Mouse (Mus musculus) lung, postnatal 0 days (tissue): ENCODE data around the gene Armc9. TPM values are rescaled to one million over a fixed set of nuclear protein-coding genes. Genes with fewer than 3 reads are reported as not detected.
A peak's percentile ranks its signal among the peaks of the same experiment; 100 is the strongest.

ENCODE experiments used
- ATAC-seq: fragments of 200-750 bp; cut with Nextera tagmentation; 2 replicates; pipeline ENCODE4 v1.8.0; 2017; ENCODE audit warnings: moderate library complexity
- DNase-seq: peaks from one replicate; pipeline ENCODE4 v3.0.0-alpha.2; 2016; ENCODE audit warnings: low spot score
- H3K27ac ChIP-seq: fragments of 300-500 bp; sonication (generic); 2 replicates; pipeline ENCODE4 v1.5.1; 2014; ENCODE audit warnings: antibody characterized with exemption, mild to moderate bottlenecking, low read length, mixed read lengths
- H3K27me3 ChIP-seq: fragments of 300-500 bp; sonication (generic); replicated peaks from 2 replicates; pipeline ENCODE4 v1.6.1; 2014; ENCODE audit warnings: low read length, mixed read lengths; ENCODE audit not compliant: insufficient read depth
- H3K36me3 ChIP-seq: fragments of 300-500 bp; sonication (generic); 2 replicates; pipeline ENCODE4 v1.6.1; 2014; ENCODE audit warnings: low read length, mixed read lengths; ENCODE audit not compliant: insufficient read depth
- H3K4me1 ChIP-seq: fragments of 300-500 bp; sonication (generic); 2 replicates; pipeline ENCODE4 v1.6.1; 2014; ENCODE audit warnings: antibody characterized with exemption, low read depth, low read length, mixed read lengths; ENCODE audit not compliant: insufficient read depth
- H3K4me2 ChIP-seq: fragments of 300-500 bp; sonication (generic); replicated peaks from 2 replicates; pipeline ENCODE4 v1.6.1; 2014; ENCODE audit warnings: low read depth, mild to moderate bottlenecking, low read length, moderate library complexity, mixed read lengths
- H3K4me3 ChIP-seq: fragments of 300-500 bp; sonication (generic); 2 replicates; pipeline ENCODE4 v1.5.1; 2014; ENCODE audit warnings: low read depth, low read length
- H3K9ac ChIP-seq: fragments of 300-500 bp; sonication (generic); replicated peaks from 2 replicates; pipeline ENCODE4 v1.6.1; 2014; ENCODE audit warnings: low read depth, mild to moderate bottlenecking
- H3K9me3 ChIP-seq: fragments of 300-500 bp; sonication (generic); 2 replicates; pipeline ENCODE4 v1.6.1; 2016; ENCODE audit warnings: low read length, mixed read lengths
- CTCF ChIP-seq: IDR thresholded peaks from 2 replicates; pipeline ENCODE4 v1.5.1; 2016; ENCODE audit warnings: antibody characterized with exemption, mild to moderate bottlenecking
- EP300 ChIP-seq: IDR thresholded peaks from 2 replicates; pipeline ENCODE4 v1.6.1; 2016; ENCODE audit warnings: antibody characterized with exemption, mild to moderate bottlenecking, control low read depth
- WGBS: fragments of 180-500 bp; shearing (Covaris S2); extraction: QIAGEN DNeasy Blood & Tissue Kit; methylation state at CpG from one replicate; pipeline ENCODE4 v1.1.7; 2014; 5-methylcytosine and 5-hydroxymethylcytosine counted together
- polyA plus RNA-seq: library from polyadenylated mRNA; unstranded; fragments of >200 nt; fragmentation: Nextera tagmentation; extraction: Ambion mirVana; gene quantifications from 2 replicates; pipeline ENCODE4 v1.2.1, GENCODE M21; 2015

The Armc9 gene
- polyA plus RNA-seq, 1 experiment from 2014 or later = 8.7 TPM

- H3K4me1 ChIP-seq = no peaks in the 10 kb centered on the region
- H3K27ac ChIP-seq = no peak overlapping the region
- H3K27me3 ChIP-seq = no peaks in the 10 kb centered on the region
- H3K9me3 ChIP-seq = no peaks in the 10 kb centered on the region
- no peaks in the 10 kb centered on the region for H3K36me3 ChIP-seq
- no peak for DNase-seq
- no peak overlapping the region for H3K9ac ChIP-seq
- H3K4me2 ChIP-seq = no peak overlapping the region
- no peak for ATAC-seq
- no peak for TF ChIP-seq EP300
- no peak for TF ChIP-seq CTCF
- H3K4me3 ChIP-seq = no peak overlapping the region
- 61% methylated on average over 5 of the region's 5 CpGs for WGBS
Measured at GRCm38 (mm10) chr1:86147557-86147956, 7.0 kb upstream of the Armc9 start.

- Histone ChIP-seq H3K9ac (no peak overlapping the region), H3K36me3 (no peaks in the 10 kb centered on the region), H3K4me1 (no peaks in the 10 kb centered on the region), H3K4me3 (no peak overlapping the region), H3K4me2 (no peak overlapping the region), H3K9me3 (no peaks in the 10 kb centered on the region), H3K27me3 (no peaks in the 10 kb centered on the region), H3K27ac (no peak overlapping the region)
- TF ChIP-seq CTCF (no peak), EP300 (no peak)
- 60% methylated on average over 9 of the region's 9 CpGs for WGBS
- ATAC-seq (no peak), DNase-seq (no peak)
Measured at GRCm38 (mm10) chr1:86148161-86148560, 6.4 kb upstream of the Armc9 start.

GRCm38 (mm10) chr1:86150929-86151328 lies 3.7 kb upstream of the Armc9 start:
- no peaks in the 10 kb centered on the region for H3K27me3 ChIP-seq
- TF ChIP-seq EP300 (no peak), CTCF (no peak)
- H3K4me1 ChIP-seq = peaks cover 4% of the 10 kb centered on the region; the same call in 1 of the 2 replicates
- ATAC-seq (no peak), DNase-seq (no peak)
- H3K4me2 ChIP-seq = no peak overlapping the region
- no peak overlapping the region for H3K9ac ChIP-seq
- no peaks in the 10 kb centered on the region for H3K36me3 ChIP-seq
- H3K4me3 ChIP-seq = no peak overlapping the region
- H3K9me3 ChIP-seq = no peaks in the 10 kb centered on the region
- 81% methylated on average over 6 of the region's 6 CpGs for WGBS
- no peak overlapping the region for H3K27ac ChIP-seq

GRCm38 (mm10) chr1:86151376-86151775 lies 3.2 kb upstream of the Armc9 start:
- WGBS = 79% methylated on average over 7 of the region's 7 CpGs
- H3K36me3 ChIP-seq = no peaks in the 10 kb centered on the region
- TF ChIP-seq CTCF = no peak
- no peak for DNase-seq
- H3K9me3 ChIP-seq = no peaks in the 10 kb centered on the region
- H3K4me2 ChIP-seq = no peak overlapping the region
- H3K9ac ChIP-seq = no peak overlapping the region
- H3K4me1 ChIP-seq = peaks cover 4% of the 10 kb centered on the region; the same call in 1 of the 2 replicates
- no peaks in the 10 kb centered on the region for H3K27me3 ChIP-seq
- no peak for ATAC-seq
- H3K27ac ChIP-seq = no peak overlapping the region
- no peak overlapping the region for H3K4me3 ChIP-seq

- WGBS = 88% methylated on average over 1 of the region's 1 CpGs
- DNase-seq (peak; percentile 13), ATAC-seq (no peak)
- peak; percentile 40 for TF ChIP-seq CTCF
- no peak for TF ChIP-seq EP300
- Histone ChIP-seq H3K36me3 (no peaks in the 10 kb centered on the region), H3K9ac (no peak overlapping the region), H3K4me3 (no peak overlapping the region), H3K4me2 (no peak overlapping the region), H3K9me3 (no peaks in the 10 kb centered on the region), H3K27me3 (no peaks in the 10 kb centered on the region), H3K27ac (no peak overlapping the region), H3K4me1 (peaks cover 4% of the 10 kb centered on the region; the same call in 1 of the 2 replicates)
Measured at GRCm38 (mm10) chr1:86152618-86153017, 2.0 kb upstream of the Armc9 start.

GRCm38 (mm10) chr1:86154824-86155164 lies 214 bp downstream of the Armc9 start:
- Histone ChIP-seq H3K4me3 (peak overlapping the region; percentile 73), H3K4me2 (peak overlapping the region; percentile 78), H3K4me1 (peaks cover 4% of the 10 kb centered on the region; the same call in 1 of the 2 replicates), H3K9ac (peak overlapping the region; percentile 46), H3K9me3 (no peaks in the 10 kb centered on the region), H3K27me3 (no peaks in the 10 kb centered on the region), H3K27ac (no peak overlapping the region), H3K36me3 (no peaks in the 10 kb centered on the region)
- DNase-seq (no peak), ATAC-seq (no peak; the same call in 1 of the 2 replicates)
- WGBS = 0% methylated on average over 18 of the region's 18 CpGs
- TF ChIP-seq EP300 (no peak), CTCF (no peak)

- DNase-seq = no peak
- Histone ChIP-seq H3K4me2 (no peak overlapping the region), H3K9ac (no peak overlapping the region), H3K27ac (no peak overlapping the region), H3K9me3 (no peaks in the 10 kb centered on the region), H3K4me1 (peaks cover 4% of the 10 kb centered on the region; the same call in 1 of the 2 replicates), H3K36me3 (no peaks in the 10 kb centered on the region; the same call in 1 of the 2 replicates), H3K27me3 (no peaks in the 10 kb centered on the region), H3K4me3 (no peak overlapping the region)
- TF ChIP-seq EP300 = no peak
- no peak for TF ChIP-seq CTCF
- ATAC-seq = no peak
- 75% methylated on average over 3 of the region's 3 CpGs for WGBS
Measured at GRCm38 (mm10) chr1:86156075-86156474, 1.5 kb downstream of the Armc9 start.
